Mouse (Mus musculus): ENCODE data around the gene Heatr5a. TPM values are rescaled to one million over a fixed set of nuclear protein-coding genes. Genes with fewer than 3 reads are reported as not detected.

The Heatr5a gene
- polyA plus RNA-seq, 1 experiment from 2014 or later: 12.2 TPM

DNA sequence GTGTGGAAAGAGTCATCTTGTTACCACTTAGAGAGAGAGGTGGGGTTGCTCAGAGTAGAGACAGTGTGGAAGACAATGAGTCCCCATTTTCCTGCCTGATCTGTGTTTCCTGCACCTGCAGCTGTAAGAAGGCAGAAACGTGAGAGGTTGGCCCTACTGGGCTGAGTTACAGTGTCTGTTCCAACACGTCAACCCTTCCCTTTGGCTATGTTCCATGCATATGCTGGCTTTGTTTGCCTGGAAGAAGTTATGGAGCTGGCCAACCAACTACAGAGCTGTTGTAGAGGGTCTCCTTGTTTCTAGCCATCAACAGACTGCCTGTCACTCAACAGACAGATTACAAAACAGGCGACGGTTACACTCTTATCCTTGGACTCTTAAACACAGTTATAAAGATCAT lies 74.2 kb downstream of the Heatr5a start:
- H3K36me3 ChIP-seq (replicated peaks): peaks cover 64% of the 10 kb centered on the region

GRCm38 (mm10) chr12:51888609-51889008 lies 82.5 kb downstream of the Heatr5a start:
- Histone ChIP-seq H3K27ac (replicated peaks) (no peak overlapping the region), H3K9me3 (no peaks in the 10 kb centered on the region), H3K27me3 (replicated peaks; ENCODE audit: low read depth, poor library complexity, severe bottlenecking) (no peaks in the 10 kb centered on the region), H3K4me3 (no peak overlapping the region), H3K4me1 (no peaks in the 10 kb centered on the region), H3K36me3 (replicated peaks) (peaks cover 81% of the 10 kb centered on the region)
- no peak for DNase-seq (ENCODE audit: low spot score)
- WGBS: 94% methylated on average over 12 of the region's 12 CpGs

More for the DNA sequence above, 74.2 kb downstream of the Heatr5a start:
- no peak for DNase-seq (ENCODE audit: low spot score)
- Histone ChIP-seq H3K27me3 (replicated peaks; ENCODE audit: low read depth, poor library complexity, severe bottlenecking) (no peaks in the 10 kb centered on the region), H3K4me3 (no peak overlapping the region), H3K4me1 (no peaks in the 10 kb centered on the region), H3K9me3 (no peaks in the 10 kb centered on the region), H3K27ac (replicated peaks) (no peak overlapping the region)
- 91% methylated on average over 4 of the region's 4 CpGs for WGBS

DNA sequence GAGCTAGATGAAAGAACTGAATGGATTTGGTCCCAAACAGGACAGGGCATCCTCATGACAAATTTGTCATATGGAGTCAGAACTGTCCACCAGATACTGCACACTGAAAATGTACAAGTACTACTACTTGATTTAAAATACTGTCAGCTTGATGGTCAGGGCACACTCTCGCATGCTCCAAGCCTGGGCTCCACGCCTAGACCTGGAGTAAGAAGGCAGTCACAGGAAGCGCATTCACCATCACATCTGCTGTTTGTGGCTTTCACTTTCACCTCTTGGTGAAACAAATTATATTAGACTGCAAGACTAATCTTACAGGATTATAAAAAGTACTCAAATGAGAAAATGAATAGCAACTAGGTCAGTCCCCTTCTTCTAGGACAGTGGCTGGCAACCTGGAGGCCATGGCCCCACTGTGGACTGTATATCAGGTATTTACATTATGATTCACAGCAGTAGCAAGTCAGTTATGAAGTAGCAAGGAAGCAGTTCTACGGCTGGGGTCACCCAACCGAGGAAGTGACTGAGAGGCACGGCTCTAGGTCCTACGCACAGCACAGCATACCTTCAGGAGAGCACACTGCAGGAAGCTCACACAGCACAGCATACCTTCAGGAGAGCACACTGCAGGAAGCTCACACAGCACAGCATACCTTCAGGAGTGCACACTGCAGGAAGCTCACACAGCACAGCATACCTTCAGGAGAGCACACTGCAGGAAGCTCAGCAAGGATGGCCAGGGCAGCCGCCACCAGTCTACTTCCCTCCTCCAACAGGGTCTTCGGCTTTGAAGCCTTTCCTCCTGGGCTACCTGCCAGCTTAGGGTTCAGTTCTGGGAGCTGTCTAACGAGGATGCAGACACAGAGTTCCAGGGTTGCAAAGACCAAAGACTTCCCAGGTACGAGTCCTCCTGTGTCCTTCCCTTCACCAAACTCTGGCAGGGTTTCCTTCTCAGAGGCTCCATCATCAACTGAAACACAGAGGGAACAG lies 83.5 kb downstream of the Heatr5a start:
- Histone ChIP-seq H3K36me3 (replicated peaks) (peaks cover 80% of the 10 kb centered on the region), H3K4me3 (no peak overlapping the region), H3K4me1 (no peaks in the 10 kb centered on the region), H3K27ac (replicated peaks) (no peak overlapping the region), H3K9me3 (no peaks in the 10 kb centered on the region), H3K27me3 (replicated peaks; ENCODE audit: low read depth, poor library complexity, severe bottlenecking) (no peaks in the 10 kb centered on the region)
- DNase-seq (ENCODE audit: low spot score): no peak
- WGBS: 91% methylated on average over 11 of the region's 11 CpGs

GRCm38 (mm10) chr12:51886369-51886768 lies 84.8 kb downstream of the Heatr5a start:
- H3K27ac ChIP-seq (replicated peaks): no peak overlapping the region
- 96% methylated on average over 6 of the region's 6 CpGs for WGBS
- no peak overlapping the region for H3K4me3 ChIP-seq
- peaks cover 77% of the 10 kb centered on the region for H3K36me3 ChIP-seq (replicated peaks)
- DNase-seq (ENCODE audit: low spot score): no peak
- H3K9me3 ChIP-seq: no peaks in the 10 kb centered on the region
- H3K4me1 ChIP-seq: no peaks in the 10 kb centered on the region
- H3K27me3 ChIP-seq (replicated peaks; ENCODE audit: low read depth, poor library complexity, severe bottlenecking): no peaks in the 10 kb centered on the region

DNA sequence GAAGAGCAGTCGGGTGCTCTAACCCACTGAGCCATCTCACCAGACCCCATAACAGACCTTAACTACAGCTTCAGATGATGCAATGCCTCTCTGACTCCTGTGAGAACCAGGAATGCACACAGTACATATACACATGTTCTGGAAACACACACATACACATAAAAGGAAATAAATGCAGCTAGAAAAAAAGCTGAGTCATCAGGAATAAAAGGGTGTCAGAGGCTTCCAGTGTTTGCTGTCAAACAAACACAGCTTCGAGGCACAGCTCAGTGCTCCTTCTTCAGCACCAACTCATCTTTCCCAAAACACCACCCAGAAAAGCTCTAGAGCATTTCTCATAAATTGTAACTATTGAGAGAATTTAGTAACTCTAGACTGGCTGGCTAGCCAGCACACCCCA lies 86.3 kb downstream of the Heatr5a start:
- Histone ChIP-seq H3K4me1 (no peaks in the 10 kb centered on the region), H3K27ac (replicated peaks) (no peak overlapping the region), H3K36me3 (replicated peaks) (peaks cover 77% of the 10 kb centered on the region), H3K27me3 (replicated peaks; ENCODE audit: low read depth, poor library complexity, severe bottlenecking) (no peaks in the 10 kb centered on the region), H3K9me3 (no peaks in the 10 kb centered on the region), H3K4me3 (no peak overlapping the region)
- DNase-seq (ENCODE audit: low spot score): no peak
- 93% methylated on average over 2 of the region's 2 CpGs for WGBS

- H3K9me3 ChIP-seq: no peaks in the 10 kb centered on the region
- H3K36me3 ChIP-seq (replicated peaks): peaks cover 75% of the 10 kb centered on the region
- no peaks in the 10 kb centered on the region for H3K27me3 ChIP-seq (replicated peaks; ENCODE audit: low read depth, poor library complexity, severe bottlenecking)
- no peak overlapping the region for H3K27ac ChIP-seq (replicated peaks)
- 95% methylated on average over 9 of the region's 9 CpGs for WGBS
- H3K4me1 ChIP-seq: no peaks in the 10 kb centered on the region
- no peak overlapping the region for H3K4me3 ChIP-seq
- DNase-seq (ENCODE audit: low spot score): no peak
Measured at GRCm38 (mm10) chr12:51883297-51883805, 87.8 kb downstream of the Heatr5a start.

DNA sequence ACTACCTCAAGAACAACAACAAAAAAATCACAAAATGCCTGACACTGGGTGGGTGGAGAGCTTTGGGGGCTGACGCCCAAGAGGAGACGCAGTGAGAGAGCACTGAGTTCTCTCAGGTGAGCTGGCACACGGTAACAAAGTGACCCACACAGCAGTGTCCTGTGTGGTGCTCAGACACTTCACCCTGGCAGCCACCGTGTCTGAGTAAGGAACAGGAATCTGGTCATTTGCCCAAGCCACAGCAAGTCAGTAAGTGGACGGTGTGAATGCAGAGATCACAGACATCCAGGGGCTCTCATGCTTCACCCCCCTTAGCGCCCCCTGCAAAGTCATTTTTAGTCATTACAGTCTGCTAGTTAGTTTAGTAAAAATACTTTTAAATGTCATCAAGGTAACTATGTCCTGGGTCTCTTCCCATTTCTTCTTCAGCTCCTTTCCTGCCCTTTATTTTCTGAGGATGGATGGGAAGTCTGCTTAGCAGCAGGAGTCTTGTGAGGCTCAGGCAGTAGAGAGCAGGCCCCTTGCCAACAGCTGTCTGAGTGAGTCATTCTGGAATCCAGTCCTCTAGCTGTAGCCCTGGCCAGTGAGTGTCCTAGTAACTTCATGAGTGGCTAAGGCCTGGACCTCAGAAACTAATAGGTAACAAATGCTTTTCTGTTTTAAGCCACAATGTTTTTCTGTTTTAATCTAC lies 88.4 kb downstream of the Heatr5a start:
- no peak overlapping the region for H3K27ac ChIP-seq (replicated peaks)
- H3K4me1 ChIP-seq: no peaks in the 10 kb centered on the region
- no peaks in the 10 kb centered on the region for H3K9me3 ChIP-seq
- no peaks in the 10 kb centered on the region for H3K27me3 ChIP-seq (replicated peaks; ENCODE audit: low read depth, poor library complexity, severe bottlenecking)
- H3K36me3 ChIP-seq (replicated peaks): peaks cover 74% of the 10 kb centered on the region
- no peak overlapping the region for H3K4me3 ChIP-seq
- DNase-seq (ENCODE audit: low spot score): no peak
- 92% methylated on average over 6 of the region's 6 CpGs for WGBS

DNA sequence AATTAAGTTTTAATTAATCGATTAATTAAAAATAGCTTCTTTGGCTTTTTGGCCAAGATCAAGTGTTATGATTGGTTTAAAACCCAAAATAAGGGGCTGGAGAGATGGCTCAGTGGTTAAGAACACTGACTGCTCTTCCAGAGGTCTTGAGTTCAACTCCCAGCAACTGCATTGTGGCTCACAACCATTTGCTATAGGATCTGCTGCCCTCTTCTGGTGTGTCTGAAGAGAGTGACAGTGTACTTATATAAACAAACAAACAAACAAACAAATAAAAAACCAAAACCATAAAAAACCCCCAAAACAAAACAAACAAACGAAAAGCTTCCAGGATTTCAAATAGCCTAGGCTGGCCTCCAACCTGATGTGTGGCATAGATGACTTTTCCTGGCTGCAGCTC lies 89.3 kb downstream of the Heatr5a start:
- Histone ChIP-seq H3K4me1 (no peaks in the 10 kb centered on the region), H3K36me3 (replicated peaks) (peaks cover 74% of the 10 kb centered on the region), H3K27ac (replicated peaks) (no peak overlapping the region), H3K27me3 (replicated peaks; ENCODE audit: low read depth, poor library complexity, severe bottlenecking) (no peaks in the 10 kb centered on the region), H3K9me3 (no peaks in the 10 kb centered on the region), H3K4me3 (no peak overlapping the region)
- no peak for DNase-seq (ENCODE audit: low spot score)
- WGBS: 89% methylated on average over 2 of the region's 2 CpGs

GRCm38 (mm10) chr12:51871446-51872144 lies 99.5 kb downstream of the Heatr5a start:
- 81% methylated on average over 11 of the region's 11 CpGs for WGBS
- H3K4me3 ChIP-seq: no peak overlapping the region
- no peak overlapping the region for H3K27ac ChIP-seq (replicated peaks)
- H3K27me3 ChIP-seq (replicated peaks; ENCODE audit: low read depth, poor library complexity, severe bottlenecking): no peaks in the 10 kb centered on the region
- H3K4me1 ChIP-seq: peaks cover 8% of the 10 kb centered on the region; the same call in 1 of the 2 replicates
- H3K9me3 ChIP-seq: no peaks in the 10 kb centered on the region
- peaks cover 13% of the 10 kb centered on the region for H3K36me3 ChIP-seq (replicated peaks)
- DNase-seq (ENCODE audit: low spot score): no peak

GRCm38 (mm10) chr12:51869511-51869910 lies 101.6 kb downstream of the Heatr5a start:
- 82% methylated on average over 3 of the region's 3 CpGs for WGBS
- no peak overlapping the region for H3K27ac ChIP-seq (replicated peaks)
- peaks cover 29% of the 10 kb centered on the region for H3K4me1 ChIP-seq
- no peaks in the 10 kb centered on the region for H3K27me3 ChIP-seq (replicated peaks; ENCODE audit: low read depth, poor library complexity, severe bottlenecking)
- 0 out of 2 replicates have a peak, but pooled peaks cover 5% of the 10 kb centered on the region for H3K36me3 ChIP-seq (replicated peaks)
- H3K9me3 ChIP-seq: no peaks in the 10 kb centered on the region
- no peak for DNase-seq (ENCODE audit: low spot score)
- no peak overlapping the region for H3K4me3 ChIP-seq

GRCm38 (mm10) chr12:51867076-51867475 lies 104.0 kb downstream of the Heatr5a start:
- no peaks in the 10 kb centered on the region for H3K27me3 ChIP-seq (replicated peaks; ENCODE audit: low read depth, poor library complexity, severe bottlenecking)
- no peak overlapping the region for H3K27ac ChIP-seq (replicated peaks)
- DNase-seq (ENCODE audit: low spot score): no peak
- peaks cover 31% of the 10 kb centered on the region for H3K4me1 ChIP-seq
- 89% methylated on average over 8 of the region's 8 CpGs for WGBS
- no peaks in the 10 kb centered on the region for H3K36me3 ChIP-seq (replicated peaks)
- H3K9me3 ChIP-seq: no peaks in the 10 kb centered on the region
- no peak overlapping the region for H3K4me3 ChIP-seq

DNA sequence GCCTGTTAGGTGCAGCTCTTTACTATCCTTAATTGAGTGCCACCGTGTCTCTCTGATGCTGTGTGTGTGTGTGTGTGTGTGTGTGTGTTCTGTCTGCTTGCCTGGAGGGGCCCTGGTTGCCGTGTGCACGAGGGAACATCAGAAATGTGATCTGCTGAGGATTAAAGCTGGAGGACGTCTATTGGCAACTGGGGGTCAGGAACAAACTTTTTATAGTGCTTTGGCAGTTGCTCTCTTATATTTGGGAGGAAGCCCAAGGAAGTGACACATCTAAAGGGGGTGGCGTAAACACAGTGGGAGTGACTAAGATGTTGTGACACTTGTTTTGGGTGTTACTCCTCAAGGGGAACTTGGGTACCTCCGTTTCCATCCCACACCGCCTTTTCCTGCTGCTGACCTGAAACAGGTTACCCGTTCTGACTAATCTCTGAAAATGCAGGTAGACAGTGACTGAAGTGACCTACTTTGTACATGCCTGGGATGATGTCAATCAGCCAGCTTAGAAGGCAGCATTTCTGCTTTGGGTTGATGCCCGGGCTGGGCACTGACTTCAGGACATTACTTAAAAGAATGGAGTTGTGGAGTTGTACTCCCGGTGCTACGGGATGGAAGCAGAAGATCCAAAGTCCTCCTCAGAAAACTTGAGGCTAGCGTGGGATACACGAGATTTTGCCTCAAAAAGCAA lies 104.8 kb downstream of the Heatr5a start:
- no peaks in the 10 kb centered on the region for H3K36me3 ChIP-seq (replicated peaks)
- WGBS: 66% methylated on average over 13 of the region's 13 CpGs
- H3K4me1 ChIP-seq: peaks cover 28% of the 10 kb centered on the region
- H3K27ac ChIP-seq (replicated peaks): no peak overlapping the region
- H3K9me3 ChIP-seq: no peaks in the 10 kb centered on the region
- DNase-seq (ENCODE audit: low spot score): no peak
- H3K27me3 ChIP-seq (replicated peaks; ENCODE audit: low read depth, poor library complexity, severe bottlenecking): no peaks in the 10 kb centered on the region
- H3K4me3 ChIP-seq: no peak overlapping the region
